Mouse (Mus musculus) kidney, embryonic 14.5 days (tissue): ENCODE measurements around the gene Nav2. TPM values are rescaled to one million over a fixed set of nuclear protein-coding genes. Genes with fewer than 3 reads are reported as not detected.
A peak's percentile ranks its signal among the peaks of the same experiment; 100 is the strongest.

ENCODE experiments used
- ATAC-seq: fragments of 200-750 bp; cut with Nextera tagmentation; 2 replicates; pipeline ENCODE4 v1.8.0; 2017; ENCODE audit warnings: moderate number of reproducible peaks, mild to moderate bottlenecking, moderate TSS enrichment, moderate library complexity; ENCODE audit not compliant: low FRiP score, low TSS enrichment
- H3K27ac ChIP-seq: fragments of 300-500 bp; sonication (generic); 2 replicates; pipeline ENCODE4 v1.5.1; 2014; ENCODE audit warnings: low read depth, mild to moderate bottlenecking, low read length, moderate library complexity, mixed read lengths
- H3K27me3 ChIP-seq: fragments of 300-500 bp; sonication (generic); 2 replicates; pipeline ENCODE4 v1.6.1; 2014; ENCODE audit warnings: mild to moderate bottlenecking, low read length; ENCODE audit not compliant: control insufficient read depth, insufficient read depth
- H3K36me3 ChIP-seq: fragments of 300-500 bp; sonication (generic); 2 replicates; pipeline ENCODE4 v1.6.1; 2014; ENCODE audit warnings: low read length, mixed read lengths; ENCODE audit not compliant: control insufficient read depth, insufficient read depth
- H3K4me1 ChIP-seq: fragments of 300-500 bp; sonication (generic); 2 replicates; pipeline ENCODE4 v1.6.1; 2014; ENCODE audit warnings: low read length, mixed read lengths; ENCODE audit not compliant: control insufficient read depth, insufficient read depth
- H3K4me2 ChIP-seq: fragments of 300-500 bp; sonication (generic); replicated peaks from 2 replicates; pipeline ENCODE4 v1.6.1; 2014; ENCODE audit warnings: low read depth, mild to moderate bottlenecking, low read length
- H3K4me3 ChIP-seq: fragments of 300-500 bp; sonication (generic); 2 replicates; pipeline ENCODE4 v1.5.1; 2014; ENCODE audit warnings: mild to moderate bottlenecking, low read length
- H3K9ac ChIP-seq: fragments of 300-500 bp; sonication (generic); 2 replicates; pipeline ENCODE4 v1.6.1; 2014; ENCODE audit warnings: low read depth, mild to moderate bottlenecking, low read length, moderate library complexity
- H3K9me3 ChIP-seq: fragments of 300-500 bp; sonication (generic); 2 replicates; pipeline ENCODE4 v1.6.1; 2016; ENCODE audit warnings: low read length; ENCODE audit not compliant: control insufficient read depth
- WGBS: fragments of 180-500 bp; shearing (Covaris S2); extraction: QIAGEN DNeasy Blood & Tissue Kit; methylation state at CpG from one replicate; pipeline ENCODE4 v1.1.7; 2014; 5-methylcytosine and 5-hydroxymethylcytosine counted together
- polyA plus RNA-seq: library from polyadenylated mRNA; unstranded; fragments of >200 nt; fragmentation: Nextera tagmentation; extraction: Ambion mirVana; gene quantifications from 2 replicates; pipeline ENCODE4 v1.2.1, GENCODE M21; 2014

Gene Nav2
- polyA plus RNA-seq, 1 experiment from 2014 or later, result 49.2 TPM

DNA sequence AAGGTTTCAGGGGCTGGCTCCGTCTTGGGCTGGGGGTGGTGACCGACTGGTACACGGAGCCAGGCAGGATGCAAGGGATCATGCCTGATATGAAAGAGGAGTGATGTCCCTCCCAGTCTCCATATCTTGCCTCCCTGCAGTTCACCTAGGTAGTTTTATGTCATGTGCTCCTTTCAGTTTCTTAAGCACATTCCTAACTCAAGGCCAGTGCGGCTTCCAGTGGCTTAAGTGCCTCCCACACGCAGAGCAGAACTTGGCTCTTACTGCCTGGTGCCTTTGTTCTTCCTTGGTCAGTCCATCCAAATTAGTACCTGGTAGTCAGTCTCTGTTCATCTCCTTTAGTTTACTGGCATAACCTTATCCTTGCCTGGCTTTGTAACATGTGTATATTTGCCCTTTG lies 371.9 kb downstream of the Nav2 start:
- H3K4me1 ChIP-seq, result peaks cover 20% of the 10 kb centered on the region
- no peak overlapping the region for H3K27ac ChIP-seq
- no peaks in the 10 kb centered on the region for H3K27me3 ChIP-seq
- 59% methylated on average over 5 of the region's 5 CpGs for WGBS
- ATAC-seq, result no peak
- H3K4me2 ChIP-seq, result no peak overlapping the region
- H3K9ac ChIP-seq, result no peak overlapping the region
- no peaks in the 10 kb centered on the region for H3K9me3 ChIP-seq
- H3K4me3 ChIP-seq, result no peak overlapping the region
- H3K36me3 ChIP-seq, result no peaks in the 10 kb centered on the region

DNA sequence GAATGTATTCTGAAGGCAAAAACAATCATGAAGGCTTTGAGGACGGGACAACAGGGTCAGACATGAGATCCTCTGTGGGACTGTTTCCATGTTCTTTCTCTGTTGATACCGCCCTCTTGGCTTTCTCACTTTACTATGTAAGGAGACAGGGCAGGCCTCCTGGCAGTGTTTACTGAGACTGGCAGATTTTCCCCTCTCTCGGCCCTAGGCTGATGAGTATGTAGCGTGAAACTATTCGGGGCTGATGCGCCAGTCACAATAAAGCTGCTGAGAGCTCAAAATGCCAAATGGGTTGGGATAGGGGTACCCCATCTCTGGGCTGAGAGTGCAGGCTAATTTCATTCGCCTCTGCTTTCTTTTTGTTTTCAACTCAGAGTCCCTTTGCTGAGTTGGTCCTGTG lies 373.9 kb downstream of the Nav2 start:
- WGBS, result 87% methylated on average over 7 of the region's 7 CpGs
- H3K4me3 ChIP-seq, result no peak overlapping the region

DNA sequence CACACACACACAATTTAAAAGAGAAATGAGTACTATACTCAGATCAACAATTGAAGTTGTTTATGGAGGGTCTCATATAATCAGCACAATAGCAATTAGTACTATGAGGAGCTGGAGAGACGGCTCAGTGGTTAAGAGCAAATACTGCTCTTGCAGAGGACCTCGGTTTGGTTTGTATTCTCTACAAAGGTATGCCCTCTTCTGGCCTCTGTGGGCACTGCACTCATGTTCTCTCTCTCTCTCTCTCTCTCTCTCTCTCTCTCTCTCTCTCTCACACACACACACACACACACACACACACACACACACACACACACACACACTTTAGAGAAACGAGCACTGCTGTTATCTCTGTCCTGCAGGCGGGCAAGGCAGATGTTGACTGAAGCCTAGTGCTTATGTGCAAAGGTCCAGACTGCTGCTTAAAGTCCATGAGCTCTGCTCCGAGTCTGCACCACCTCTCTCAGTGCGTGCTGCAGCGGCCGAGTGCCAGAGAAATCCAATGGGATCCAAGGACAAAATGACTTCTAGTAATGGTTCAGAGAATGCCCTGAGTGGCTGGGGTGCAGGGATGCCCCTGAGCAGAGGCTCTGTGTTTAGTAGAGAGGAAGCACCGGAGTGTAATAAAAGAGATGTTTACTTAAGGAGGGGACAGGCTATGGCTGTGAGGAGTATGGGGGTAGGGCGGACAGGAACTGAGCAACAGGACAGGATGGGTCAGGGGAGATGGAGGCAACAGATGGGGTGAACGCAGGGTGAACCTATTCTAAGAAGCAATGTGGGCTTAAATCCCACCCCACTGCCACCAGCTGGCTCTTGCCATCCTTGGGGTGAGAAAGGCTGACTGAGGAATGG lies 375.2 kb downstream of the Nav2 start:
- 44% methylated on average over 11 of the region's 11 CpGs for WGBS
- Histone ChIP-seq H3K36me3 (no peaks in the 10 kb centered on the region), H3K9ac (no peak overlapping the region), H3K27ac (no peak overlapping the region), H3K9me3 (no peaks in the 10 kb centered on the region), H3K4me1 (peaks cover 24% of the 10 kb centered on the region), H3K27me3 (no peaks in the 10 kb centered on the region), H3K4me3 (no peak overlapping the region), H3K4me2 (no peak overlapping the region)
- ATAC-seq, result no peak

More for the DNA sequence above, 373.9 kb downstream of the Nav2 start:
- H3K27ac ChIP-seq, result no peak overlapping the region
- H3K36me3 ChIP-seq, result no peaks in the 10 kb centered on the region
- no peak for ATAC-seq
- H3K27me3 ChIP-seq, result no peaks in the 10 kb centered on the region
- no peaks in the 10 kb centered on the region for H3K9me3 ChIP-seq
- peaks cover 17% of the 10 kb centered on the region for H3K4me1 ChIP-seq
- H3K9ac ChIP-seq, result no peak overlapping the region
- no peak overlapping the region for H3K4me2 ChIP-seq

DNA sequence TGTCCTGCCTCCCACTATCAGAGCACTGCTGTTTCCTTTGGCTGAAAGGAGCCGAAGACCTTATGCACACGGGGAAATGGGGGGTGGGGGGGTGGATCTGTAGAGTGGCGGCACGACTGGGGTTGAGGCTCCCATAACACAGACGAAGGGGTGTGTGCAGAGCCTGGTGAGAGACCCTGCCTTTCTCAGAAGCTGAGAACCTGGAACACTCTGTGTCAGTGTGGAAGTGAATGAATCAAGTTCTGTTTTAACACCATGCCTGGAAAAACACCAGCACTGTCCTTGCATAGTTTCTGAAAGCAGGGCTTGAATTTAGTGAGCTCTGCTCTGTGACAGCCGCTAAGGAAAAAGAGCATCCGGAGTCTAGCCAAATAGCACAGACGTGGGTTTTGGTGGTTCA lies 379.7 kb downstream of the Nav2 start:
- no peak overlapping the region for H3K4me3 ChIP-seq
- WGBS, result 46% methylated on average over 8 of the region's 8 CpGs
- peak overlapping the region; percentile 11; the same call in 1 of the 2 replicates for H3K27ac ChIP-seq
- no peaks in the 10 kb centered on the region for H3K9me3 ChIP-seq
- H3K9ac ChIP-seq, result no peak overlapping the region
- no peaks in the 10 kb centered on the region for H3K27me3 ChIP-seq
- ATAC-seq, result no peak
- no peaks in the 10 kb centered on the region for H3K36me3 ChIP-seq
- no peak overlapping the region for H3K4me2 ChIP-seq
- H3K4me1 ChIP-seq, result peaks cover 31% of the 10 kb centered on the region

DNA sequence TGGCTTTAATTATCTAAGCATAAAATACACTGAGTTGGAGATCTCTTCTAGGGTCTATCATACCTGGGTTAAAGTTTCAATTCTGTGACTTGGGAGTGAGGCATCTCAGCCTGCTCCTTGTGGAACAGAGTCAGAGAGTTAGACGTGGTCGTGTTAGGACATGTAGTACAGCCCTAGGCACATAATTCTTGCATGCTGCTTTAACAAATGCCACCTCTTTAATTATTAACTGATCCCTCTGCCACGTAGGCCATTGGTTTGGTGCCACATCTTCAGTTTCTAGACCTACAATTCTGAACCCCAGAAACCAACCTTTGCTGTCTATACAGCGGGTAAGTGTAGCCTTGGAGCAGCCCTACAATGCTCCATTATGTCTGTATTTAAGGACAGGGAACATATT lies 381.8 kb downstream of the Nav2 start:
- H3K27ac ChIP-seq, result no peak overlapping the region
- no peak overlapping the region for H3K4me3 ChIP-seq
- ATAC-seq, result no peak
- H3K4me2 ChIP-seq, result no peak overlapping the region
- H3K9me3 ChIP-seq, result no peaks in the 10 kb centered on the region
- peaks cover 16% of the 10 kb centered on the region for H3K4me1 ChIP-seq
- H3K9ac ChIP-seq, result no peak overlapping the region
- WGBS, result 80% methylated on average over 4 of the region's 4 CpGs
- no peaks in the 10 kb centered on the region for H3K27me3 ChIP-seq
- no peaks in the 10 kb centered on the region for H3K36me3 ChIP-seq

DNA sequence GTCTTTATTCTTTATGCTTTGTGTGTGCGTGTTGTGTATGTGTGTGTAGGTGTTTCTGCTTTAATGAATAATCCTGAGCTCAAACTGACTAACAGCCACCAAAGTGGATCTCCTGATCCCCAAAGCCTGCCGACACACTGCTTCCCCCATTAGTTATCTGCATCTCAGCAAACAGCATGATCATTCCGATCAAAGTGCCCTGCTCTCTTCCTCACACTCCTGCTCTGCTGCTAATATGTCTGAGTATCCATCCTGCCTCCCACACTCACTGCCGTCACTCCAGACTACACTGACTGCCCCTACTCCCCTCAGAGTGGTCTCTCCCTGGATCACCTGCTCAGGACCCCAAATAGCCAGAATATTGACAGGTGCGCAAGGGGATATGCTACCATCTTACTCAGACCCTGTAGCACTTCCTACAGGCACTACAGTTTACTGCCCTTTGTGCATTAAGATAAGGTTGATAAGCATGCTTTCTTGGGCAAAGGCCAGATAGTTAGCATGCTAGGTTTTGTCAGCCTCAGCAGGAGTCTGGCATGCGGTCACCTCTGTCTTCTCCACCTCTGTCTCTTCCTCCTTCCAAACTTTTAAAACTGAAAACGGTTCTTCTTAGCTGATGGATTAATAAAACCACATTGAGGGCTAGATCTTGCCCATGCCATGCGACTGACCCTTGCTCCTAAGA lies 382.8 kb downstream of the Nav2 start:
- Histone ChIP-seq H3K9me3 (no peaks in the 10 kb centered on the region), H3K36me3 (no peaks in the 10 kb centered on the region), H3K27me3 (no peaks in the 10 kb centered on the region), H3K4me1 (peaks cover 16% of the 10 kb centered on the region), H3K27ac (no peak overlapping the region), H3K4me3 (no peak overlapping the region), H3K9ac (no peak overlapping the region), H3K4me2 (no peak overlapping the region)
- no peak for ATAC-seq
- 88% methylated on average over 8 of the region's 8 CpGs for WGBS

DNA sequence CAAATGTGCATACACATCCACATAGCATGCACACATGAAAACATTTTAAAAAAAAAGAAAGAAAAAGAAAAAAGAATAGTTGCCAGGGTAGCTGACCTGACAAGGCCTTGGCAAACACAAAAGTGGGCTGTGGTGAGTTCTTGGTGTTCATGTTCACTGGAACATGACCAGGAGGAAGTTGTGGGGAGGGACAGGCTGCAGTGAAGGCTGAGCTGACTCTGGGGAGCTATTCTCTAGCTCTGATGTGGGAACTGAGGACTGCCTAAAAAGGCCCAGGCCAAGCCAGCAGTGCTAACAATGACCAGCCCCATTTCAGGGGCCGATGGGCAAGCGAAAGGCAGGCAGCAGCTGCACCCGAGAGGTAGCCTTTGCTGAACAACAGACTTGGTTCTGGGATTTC lies 388.6 kb downstream of the Nav2 start:
- Histone ChIP-seq H3K27me3 (no peaks in the 10 kb centered on the region), H3K9ac (no peak overlapping the region), H3K4me3 (no peak overlapping the region), H3K4me2 (no peak overlapping the region), H3K27ac (no peak overlapping the region), H3K36me3 (no peaks in the 10 kb centered on the region), H3K4me1 (0 out of 2 replicates have a peak, but pooled peaks cover 3% of the 10 kb centered on the region), H3K9me3 (no peaks in the 10 kb centered on the region)
- no peak for ATAC-seq
- 79% methylated on average over 3 of the region's 3 CpGs for WGBS

DNA sequence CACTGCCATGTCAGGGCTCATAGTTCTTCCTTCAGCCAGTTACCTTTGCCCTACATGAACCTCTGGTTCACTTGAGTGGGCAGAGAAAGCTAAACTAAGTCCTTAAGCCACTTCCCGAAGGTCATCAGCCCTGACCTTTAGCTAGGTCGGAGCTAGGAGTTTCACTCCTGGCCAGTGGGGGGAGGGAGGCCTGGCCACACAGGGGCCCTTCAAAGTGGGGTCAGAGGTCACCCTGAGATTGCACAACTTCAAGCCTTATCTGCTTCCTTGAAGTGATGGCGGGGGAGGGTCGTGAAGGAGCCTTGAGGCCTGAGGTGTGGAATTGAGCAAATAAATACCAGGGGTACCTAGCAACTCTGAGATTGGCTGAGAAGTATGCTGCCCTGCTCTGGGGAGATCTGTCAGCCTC lies 389.9 kb downstream of the Nav2 start:
- no peaks in the 10 kb centered on the region for H3K9me3 ChIP-seq
- no peak for ATAC-seq
- H3K36me3 ChIP-seq, result no peaks in the 10 kb centered on the region
- no peak overlapping the region for H3K4me2 ChIP-seq
- no peaks in the 10 kb centered on the region for H3K27me3 ChIP-seq
- H3K9ac ChIP-seq, result no peak overlapping the region
- 0 out of 2 replicates have a peak, but pooled peaks cover 3% of the 10 kb centered on the region for H3K4me1 ChIP-seq
- H3K4me3 ChIP-seq, result no peak overlapping the region
- no peak overlapping the region for H3K27ac ChIP-seq
- WGBS, result 23% methylated on average over 4 of the region's 4 CpGs

DNA sequence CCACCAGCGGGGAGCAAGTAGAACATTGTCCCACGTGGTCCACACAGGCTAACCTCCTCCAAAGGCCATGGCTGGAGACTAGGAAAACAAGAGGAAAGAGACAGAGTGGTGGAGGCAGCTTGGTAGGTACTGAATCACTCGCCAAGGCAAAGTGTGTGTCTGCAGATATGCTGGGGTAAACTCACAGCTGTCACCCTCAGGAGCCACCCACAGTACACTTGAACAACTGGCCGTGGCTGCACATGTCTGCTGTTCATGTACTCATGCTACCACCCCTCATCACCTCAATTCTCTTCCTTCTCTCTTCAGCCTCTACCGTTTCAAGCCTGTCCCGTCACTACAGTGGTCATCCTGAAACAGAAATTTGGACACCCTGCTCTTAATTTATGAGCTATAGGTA lies 393.0 kb downstream of the Nav2 start:
- ATAC-seq, result no peak
- no peak overlapping the region for H3K27ac ChIP-seq
- H3K9ac ChIP-seq, result no peak overlapping the region
- H3K9me3 ChIP-seq, result no peaks in the 10 kb centered on the region
- H3K36me3 ChIP-seq, result no peaks in the 10 kb centered on the region
- no peak overlapping the region for H3K4me3 ChIP-seq
- no peaks in the 10 kb centered on the region; the same call in 1 of the 2 replicates for H3K27me3 ChIP-seq
- 74% methylated on average over 6 of the region's 6 CpGs for WGBS
- H3K4me1 ChIP-seq, result peaks cover 26% of the 10 kb centered on the region
- no peak overlapping the region for H3K4me2 ChIP-seq
